Mouse (Mus musculus): ENCODE results near the gene Nptxr. TPM values are rescaled to one million over a fixed set of nuclear protein-coding genes. Genes with fewer than 3 reads are reported as not detected.

The Nptxr gene
- polyA plus RNA-seq, 1 experiment from 2014 or later = 1.2 TPM

DNA sequence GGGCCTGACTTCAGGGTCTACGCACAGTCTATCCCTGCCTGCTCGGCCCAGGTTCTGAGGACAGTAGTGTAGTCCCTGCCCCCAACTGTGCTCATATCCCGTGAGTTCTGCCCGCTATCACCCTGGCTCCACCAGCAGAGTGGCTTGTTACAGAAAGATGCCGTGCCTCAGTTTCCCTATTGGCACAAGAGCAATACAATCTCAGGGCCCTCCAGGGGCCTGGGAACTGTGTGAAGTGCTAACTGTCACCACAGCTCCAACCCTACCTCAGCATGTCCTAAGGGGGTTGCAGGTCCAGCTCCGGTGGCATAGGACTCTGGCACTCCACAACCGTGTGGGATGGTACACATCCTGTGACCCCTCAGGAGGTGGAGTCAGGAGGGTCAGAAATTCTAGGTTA lies 7.5 kb downstream of the Nptxr start:
- 72% methylated on average over 7 of the region's 7 CpGs for WGBS
- H3K27me3 ChIP-seq (replicated peaks; ENCODE audit: insufficient read depth, low read length) = peaks cover 1% of the 10 kb centered on the region
- TF ChIP-seq CTCF (IDR thresholded peaks at IDR 0.05) (no peak), EP300 (IDR thresholded peaks at IDR 0.05) (no peak)
- H3K4me2 ChIP-seq (replicated peaks; ENCODE audit: low read depth, low read length) = no peak overlapping the region
- no peak overlapping the region for H3K9ac ChIP-seq (replicated peaks; ENCODE audit: low read depth)
- H3K4me3 ChIP-seq (ENCODE audit: low read depth, low read length) = no peak overlapping the region
- DNase-seq (ENCODE audit: low spot score) (no peak), ATAC-seq (no peak)
- no peaks in the 10 kb centered on the region for H3K36me3 ChIP-seq (ENCODE audit: insufficient read depth, low read length)
- H3K9me3 ChIP-seq (ENCODE audit: low read length) = no peaks in the 10 kb centered on the region
- H3K4me1 ChIP-seq (ENCODE audit: insufficient read depth, low read depth, low read length) = no peaks in the 10 kb centered on the region
- no peak overlapping the region for H3K27ac ChIP-seq (ENCODE audit: low read length)

DNA sequence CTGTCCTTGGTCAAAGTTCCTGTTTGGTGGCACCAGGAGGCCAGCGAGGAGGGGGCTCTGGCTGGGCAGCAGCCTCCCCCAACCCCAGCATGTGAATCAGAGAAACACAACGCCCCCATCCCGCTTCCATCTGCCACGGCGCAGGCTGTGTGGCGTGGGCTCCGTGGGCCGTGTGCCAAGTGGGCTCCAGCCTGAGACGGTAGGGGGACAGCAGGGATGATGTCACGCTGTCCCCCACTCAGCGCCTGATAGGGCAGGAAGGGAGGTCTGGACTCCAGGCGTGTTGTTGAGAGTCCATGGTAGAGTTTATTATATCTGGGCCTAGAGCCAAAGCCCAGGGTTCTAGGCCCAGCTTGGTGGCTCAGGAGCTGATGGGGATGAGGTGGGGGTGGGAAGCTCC lies 8.3 kb downstream of the Nptxr start:
- no peaks in the 10 kb centered on the region for H3K9me3 ChIP-seq (ENCODE audit: low read length)
- TF ChIP-seq EP300 (IDR thresholded peaks at IDR 0.05) (no peak), CTCF (IDR thresholded peaks at IDR 0.05) (no peak)
- no peaks in the 10 kb centered on the region for H3K4me1 ChIP-seq (ENCODE audit: insufficient read depth, low read depth, low read length)
- ATAC-seq (no peak), DNase-seq (ENCODE audit: low spot score) (no peak)
- 73% methylated on average over 12 of the region's 12 CpGs for WGBS
- H3K27ac ChIP-seq (ENCODE audit: low read length) = no peak overlapping the region
- H3K27me3 ChIP-seq (replicated peaks; ENCODE audit: insufficient read depth, low read length) = no peaks in the 10 kb centered on the region
- no peak overlapping the region for H3K4me2 ChIP-seq (replicated peaks; ENCODE audit: low read depth, low read length)
- H3K4me3 ChIP-seq (ENCODE audit: low read depth, low read length) = no peak overlapping the region
- no peak overlapping the region for H3K9ac ChIP-seq (replicated peaks; ENCODE audit: low read depth)
- no peaks in the 10 kb centered on the region for H3K36me3 ChIP-seq (ENCODE audit: insufficient read depth, low read length)

DNA sequence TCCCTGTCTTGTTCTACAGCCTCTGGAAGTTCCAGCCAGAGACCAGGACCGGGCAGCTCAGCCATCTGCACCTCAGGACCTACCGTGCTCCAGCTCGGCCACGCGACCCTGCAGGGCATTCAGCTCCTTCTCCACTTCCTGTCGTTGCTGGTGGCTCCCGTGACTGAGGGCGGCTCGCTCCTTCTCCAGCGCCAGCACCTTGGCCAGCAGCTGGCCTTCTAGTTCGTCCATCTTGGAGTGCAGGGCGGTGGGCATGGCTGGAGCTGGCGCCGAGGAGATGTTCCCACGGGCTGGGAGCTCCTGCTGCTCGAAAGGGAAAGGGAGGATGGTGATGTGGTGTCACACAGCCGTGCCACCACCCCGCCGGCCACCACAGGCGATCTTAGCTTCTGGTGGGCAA lies 10.4 kb downstream of the Nptxr start:
- Histone ChIP-seq H3K4me1 (ENCODE audit: insufficient read depth, low read depth, low read length) (no peaks in the 10 kb centered on the region), H3K9ac (replicated peaks; ENCODE audit: low read depth) (no peak overlapping the region), H3K4me3 (ENCODE audit: low read depth, low read length) (no peak overlapping the region), H3K27me3 (replicated peaks; ENCODE audit: insufficient read depth, low read length) (no peaks in the 10 kb centered on the region), H3K27ac (ENCODE audit: low read length) (no peak overlapping the region), H3K9me3 (ENCODE audit: low read length) (no peaks in the 10 kb centered on the region), H3K4me2 (replicated peaks; ENCODE audit: low read depth, low read length) (no peak overlapping the region), H3K36me3 (ENCODE audit: insufficient read depth, low read length) (no peaks in the 10 kb centered on the region)
- no peak for DNase-seq (ENCODE audit: low spot score)
- 17% methylated on average over 20 of the region's 20 CpGs for WGBS
- ATAC-seq = no peak
- TF ChIP-seq CTCF (IDR thresholded peaks at IDR 0.05) (no peak), EP300 (IDR thresholded peaks at IDR 0.05) (no peak)

DNA sequence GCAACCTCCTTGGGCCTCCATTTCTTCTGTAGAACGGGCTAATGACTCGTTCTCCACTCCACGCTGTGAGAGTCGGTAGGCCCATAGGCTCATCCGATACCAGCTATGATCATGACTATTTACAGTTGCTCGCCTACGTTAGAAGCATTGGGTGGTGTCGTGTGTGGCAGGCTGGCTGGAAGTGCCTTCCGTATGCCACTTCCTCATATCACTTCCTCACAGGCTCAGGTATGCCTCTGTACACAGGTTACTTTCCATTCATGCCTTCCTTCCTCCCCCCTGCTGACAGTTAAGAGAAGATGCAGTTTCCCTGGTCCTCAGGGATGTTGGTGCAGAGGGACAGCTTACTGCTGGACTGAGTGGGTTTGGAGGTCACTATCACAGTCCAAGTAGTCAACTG lies 11.5 kb downstream of the Nptxr start:
- 88% methylated on average over 9 of the region's 9 CpGs for WGBS
- ATAC-seq (no peak), DNase-seq (ENCODE audit: low spot score) (no peak)
- no peaks in the 10 kb centered on the region for H3K27me3 ChIP-seq (replicated peaks; ENCODE audit: insufficient read depth, low read length)
- H3K27ac ChIP-seq (ENCODE audit: low read length) = no peak overlapping the region
- H3K9ac ChIP-seq (replicated peaks; ENCODE audit: low read depth) = no peak overlapping the region
- H3K4me2 ChIP-seq (replicated peaks; ENCODE audit: low read depth, low read length) = no peak overlapping the region
- H3K4me1 ChIP-seq (ENCODE audit: insufficient read depth, low read depth, low read length) = no peaks in the 10 kb centered on the region
- no peak overlapping the region for H3K4me3 ChIP-seq (ENCODE audit: low read depth, low read length)
- TF ChIP-seq CTCF (IDR thresholded peaks at IDR 0.05) (no peak), EP300 (IDR thresholded peaks at IDR 0.05) (no peak)
- no peaks in the 10 kb centered on the region for H3K36me3 ChIP-seq (ENCODE audit: insufficient read depth, low read length)
- no peaks in the 10 kb centered on the region for H3K9me3 ChIP-seq (ENCODE audit: low read length)

DNA sequence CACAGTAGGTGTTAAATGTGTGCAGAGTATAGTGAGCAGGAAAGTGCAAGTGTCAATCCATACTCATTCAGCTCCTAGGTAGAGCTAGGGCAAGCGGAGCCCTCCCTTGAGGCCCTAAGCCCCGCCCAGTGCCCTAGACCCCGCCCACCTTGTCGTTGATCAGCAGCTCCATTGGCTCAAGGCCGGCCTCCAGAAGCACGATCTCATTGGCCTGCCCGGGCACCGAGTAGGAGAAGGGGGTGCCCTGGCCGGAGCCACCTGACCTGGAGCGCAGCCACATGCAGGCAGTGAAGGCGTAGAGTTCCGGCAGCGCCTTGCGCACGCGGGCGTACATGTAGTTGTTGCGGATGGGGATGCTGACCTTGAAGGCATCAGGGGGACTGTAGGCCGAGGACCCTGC lies 12.1 kb downstream of the Nptxr start:
- Histone ChIP-seq H3K4me1 (ENCODE audit: insufficient read depth, low read depth, low read length) (no peaks in the 10 kb centered on the region), H3K9ac (replicated peaks; ENCODE audit: low read depth) (no peak overlapping the region), H3K27me3 (replicated peaks; ENCODE audit: insufficient read depth, low read length) (no peaks in the 10 kb centered on the region), H3K9me3 (ENCODE audit: low read length) (no peaks in the 10 kb centered on the region), H3K4me2 (replicated peaks; ENCODE audit: low read depth, low read length) (no peak overlapping the region), H3K27ac (ENCODE audit: low read length) (no peak overlapping the region), H3K4me3 (ENCODE audit: low read depth, low read length) (no peak overlapping the region), H3K36me3 (ENCODE audit: insufficient read depth, low read length) (no peaks in the 10 kb centered on the region)
- no peak for ATAC-seq
- no peak for DNase-seq (ENCODE audit: low spot score)
- WGBS = 21% methylated on average over 19 of the region's 19 CpGs
- TF ChIP-seq CTCF (IDR thresholded peaks at IDR 0.05) (no peak), EP300 (IDR thresholded peaks at IDR 0.05) (no peak)

DNA sequence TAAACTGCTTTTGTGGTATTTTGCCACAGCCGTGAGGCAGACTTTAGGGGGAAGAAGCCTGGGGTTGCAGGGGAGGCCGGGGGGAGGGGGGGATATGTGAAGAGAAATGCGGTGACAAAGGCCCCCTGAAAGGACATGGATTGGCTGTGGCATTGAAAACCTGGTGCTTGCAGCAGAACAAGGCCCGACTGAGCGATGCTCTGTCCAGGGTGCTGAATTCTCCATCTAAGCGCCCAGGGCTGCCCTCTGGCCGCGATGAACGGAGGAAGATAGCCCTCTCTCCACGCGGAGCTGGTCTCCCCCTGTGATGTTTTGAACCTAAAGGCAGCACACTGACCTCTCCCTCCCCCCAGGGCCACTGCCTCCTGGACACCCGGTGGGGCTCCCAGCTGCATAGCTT lies 13.1 kb downstream of the Nptxr start:
- Histone ChIP-seq H3K4me1 (ENCODE audit: insufficient read depth, low read depth, low read length) (no peaks in the 10 kb centered on the region), H3K9me3 (ENCODE audit: low read length) (no peaks in the 10 kb centered on the region), H3K4me3 (ENCODE audit: low read depth, low read length) (no peak overlapping the region), H3K36me3 (ENCODE audit: insufficient read depth, low read length) (no peaks in the 10 kb centered on the region), H3K4me2 (replicated peaks; ENCODE audit: low read depth, low read length) (no peak overlapping the region), H3K27me3 (replicated peaks; ENCODE audit: insufficient read depth, low read length) (no peaks in the 10 kb centered on the region), H3K27ac (ENCODE audit: low read length) (no peak overlapping the region), H3K9ac (replicated peaks; ENCODE audit: low read depth) (no peak overlapping the region)
- WGBS = 5% methylated on average over 12 of the region's 12 CpGs
- peak; percentile 59 for ATAC-seq
- peak; percentile 70 for DNase-seq (ENCODE audit: low spot score)
- TF ChIP-seq CTCF (IDR thresholded peaks at IDR 0.05) (peak; percentile 45), EP300 (IDR thresholded peaks at IDR 0.05) (no peak)

DNA sequence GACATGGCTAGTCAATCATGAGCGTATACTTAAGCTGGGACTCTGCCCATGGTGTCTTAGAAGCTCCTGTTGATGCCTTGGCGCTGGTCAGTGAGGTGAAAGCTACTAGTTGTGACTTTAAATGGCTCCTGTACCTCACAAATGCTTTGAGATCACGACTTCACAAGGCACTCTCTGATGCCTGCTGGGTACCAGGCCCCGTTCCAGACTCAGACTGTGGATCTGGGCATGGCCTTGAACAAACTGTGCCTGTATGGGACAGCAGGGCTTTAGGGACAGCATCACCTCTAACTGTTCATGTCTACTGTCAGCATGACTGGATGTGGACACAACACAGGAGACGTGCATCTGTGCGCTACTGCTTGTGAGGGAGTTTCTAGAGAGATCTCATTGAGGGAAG lies 13.7 kb downstream of the Nptxr start:
- TF ChIP-seq EP300 (IDR thresholded peaks at IDR 0.05) (no peak), CTCF (IDR thresholded peaks at IDR 0.05) (no peak)
- H3K9me3 ChIP-seq (ENCODE audit: low read length) = no peaks in the 10 kb centered on the region
- no peaks in the 10 kb centered on the region for H3K36me3 ChIP-seq (ENCODE audit: insufficient read depth, low read length)
- 80% methylated on average over 6 of the region's 6 CpGs for WGBS
- H3K4me3 ChIP-seq (ENCODE audit: low read depth, low read length) = no peak overlapping the region
- H3K9ac ChIP-seq (replicated peaks; ENCODE audit: low read depth) = no peak overlapping the region
- H3K4me1 ChIP-seq (ENCODE audit: insufficient read depth, low read depth, low read length) = no peaks in the 10 kb centered on the region
- no peaks in the 10 kb centered on the region for H3K27me3 ChIP-seq (replicated peaks; ENCODE audit: insufficient read depth, low read length)
- no peak for ATAC-seq
- H3K4me2 ChIP-seq (replicated peaks; ENCODE audit: low read depth, low read length) = no peak overlapping the region
- no peak overlapping the region for H3K27ac ChIP-seq (ENCODE audit: low read length)
- DNase-seq (ENCODE audit: low spot score) = no peak

All from lung, postnatal 0 days (tissue).